Mouse (Mus musculus) fat pad, adult 2 months (tissue): ENCODE measurements around the gene Flywch1.
"Not testable (repeated sequence)": the region's sequence is repeated elsewhere in the genome, so short reads cannot be mapped to it uniquely, and the experiment has no call there.

Source experiments
- DNase-seq: peaks from one replicate; pipeline ENCODE4 v3.0.0-alpha.2; 2011; ENCODE audit warnings: low read depth, low spot score; ENCODE audit errors: extremely low read depth

Gene Flywch1

DNA sequence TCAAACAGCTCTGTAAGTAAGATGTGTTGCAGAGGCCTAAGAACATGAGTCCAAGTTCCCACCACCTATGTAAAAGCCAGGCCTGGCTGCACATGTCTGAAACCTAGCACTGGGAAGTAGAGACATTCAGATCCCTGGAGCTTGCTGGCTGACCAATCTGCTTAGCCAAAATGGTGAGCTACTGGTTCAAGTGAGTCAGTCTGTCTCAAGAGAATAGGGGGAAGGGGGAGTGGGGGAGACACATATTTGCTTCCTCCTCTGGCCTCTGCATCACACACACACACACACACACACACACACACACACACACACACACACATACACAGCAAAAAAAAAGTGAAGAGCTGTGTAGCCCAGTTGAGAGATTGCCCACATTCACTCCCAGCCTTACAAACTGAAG lies 11.9 kb upstream of the Flywch1 start:
- DNase-seq, result no peak

GRCm38 (mm10) chr17:23778447-23778846 lies 7.0 kb upstream of the Flywch1 start:
- DNase-seq, result no peak

DNA sequence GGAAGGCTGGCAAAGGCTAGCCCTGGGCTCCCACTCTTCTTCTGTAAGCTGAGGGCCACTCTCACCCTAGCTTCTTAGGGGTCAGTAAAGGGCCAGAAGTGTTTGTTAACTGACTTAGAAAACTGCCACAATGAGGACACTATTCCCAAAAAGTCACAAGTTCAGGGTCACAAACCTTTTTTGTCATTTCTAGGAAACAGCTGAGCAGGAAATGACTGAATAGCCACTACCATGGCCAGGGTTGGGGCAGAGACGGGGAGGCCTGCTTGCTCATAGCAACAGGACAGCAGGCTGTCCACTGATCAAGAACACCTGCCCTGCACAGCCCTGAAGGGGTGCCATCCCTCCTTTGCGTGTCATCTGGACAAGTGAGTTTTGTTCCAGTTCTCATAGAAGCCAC lies 5.7 kb upstream of the Flywch1 start:
- no peak for DNase-seq

- DNase-seq, result no peak
Observed at GRCm38 (mm10) chr17:23776216-23776615, 4.8 kb upstream of the Flywch1 start.

DNA sequence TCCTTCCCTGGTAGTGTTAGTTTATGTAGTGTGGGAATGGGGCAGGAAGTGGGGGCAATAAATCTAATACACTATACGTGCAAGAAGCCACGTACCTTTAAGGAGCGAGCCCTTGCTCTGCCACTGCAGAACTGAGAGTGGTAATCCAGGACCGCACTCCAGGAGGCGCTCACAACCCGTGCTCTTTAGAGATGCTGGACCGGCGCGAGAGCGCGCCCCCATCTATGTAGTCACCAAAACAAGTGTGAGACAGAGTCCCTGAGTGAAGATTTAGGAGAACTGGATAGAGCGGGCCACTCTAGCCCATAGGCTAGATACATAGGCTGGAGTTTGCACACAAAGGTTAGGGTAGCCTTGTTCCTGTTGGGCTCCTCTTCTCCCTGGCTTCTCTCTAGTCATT lies 2.7 kb upstream of the Flywch1 start:
- no peak for DNase-seq

GRCm38 (mm10) chr17:23773676-23774075 lies 2.3 kb upstream of the Flywch1 start:
- DNase-seq, result no peak

GRCm38 (mm10) chr17:23772219-23772556 lies 786 bp upstream of the Flywch1 start:
- DNase-seq, result not testable (repeated sequence)

DNA sequence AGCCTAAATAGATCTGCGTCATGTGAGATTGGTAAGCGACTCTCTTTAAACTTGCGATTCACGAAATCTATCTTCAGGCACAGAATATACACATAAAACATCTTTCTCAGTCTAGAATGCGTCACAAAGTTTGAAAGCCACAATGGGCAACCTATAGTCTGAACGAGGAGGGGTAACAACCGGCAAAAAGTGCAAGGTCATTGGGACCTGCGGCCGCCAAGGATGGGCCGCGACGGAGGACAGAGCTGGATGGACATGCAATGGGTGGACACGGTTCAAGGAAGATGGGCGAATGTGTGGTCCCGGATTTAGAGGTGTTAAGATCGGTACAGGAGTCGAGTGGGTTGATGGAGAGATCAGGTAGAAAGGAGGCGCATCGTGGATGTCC lies 512 bp downstream of the Flywch1 start:
- DNase-seq, result no peak

DNA sequence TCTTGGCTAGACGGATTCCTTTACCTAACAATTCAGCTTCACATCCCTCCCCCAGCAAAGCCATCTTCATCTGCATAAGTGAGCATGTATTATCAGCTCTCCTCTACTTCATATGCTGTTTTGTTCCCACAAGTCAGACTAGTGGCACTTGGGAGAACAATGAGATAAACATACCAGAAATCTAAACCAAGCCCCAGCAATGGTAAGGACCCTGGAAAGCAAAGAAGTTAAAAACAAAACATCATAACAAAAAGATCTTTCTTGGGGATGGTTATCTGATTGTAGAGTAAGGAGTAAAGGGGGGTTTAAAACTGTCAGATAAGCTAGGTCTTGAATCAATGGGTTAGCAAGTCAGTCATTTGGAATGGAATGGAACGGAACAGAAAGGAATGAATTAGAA lies 909 bp downstream of the Flywch1 start:
- no peak for DNase-seq

GRCm38 (mm10) chr17:23762976-23763375 lies 8.4 kb downstream of the Flywch1 start:
- DNase-seq, result no peak

GRCm38 (mm10) chr17:23761155-23761554 lies 10.2 kb downstream of the Flywch1 start:
- no peak for DNase-seq

DNA sequence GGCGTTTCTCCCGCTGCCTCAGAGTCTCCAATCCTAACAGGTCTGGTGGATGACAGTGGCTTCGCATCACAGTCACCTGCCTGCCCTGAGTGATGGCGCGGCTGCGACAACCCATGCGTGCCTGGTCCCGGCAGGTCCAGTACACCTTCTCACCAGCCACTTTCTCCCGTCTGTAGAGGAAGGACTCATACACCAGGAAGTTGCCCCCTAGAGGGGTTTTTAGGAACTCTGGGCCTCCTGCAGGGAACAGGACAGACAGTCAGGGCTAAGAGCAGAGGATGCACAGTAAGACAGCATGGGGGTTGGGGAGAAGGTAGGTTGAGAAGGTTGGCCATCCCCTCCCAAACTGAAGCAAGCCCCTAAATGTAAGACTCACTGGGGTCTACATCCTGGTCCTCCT lies 11.2 kb downstream of the Flywch1 start:
- no peak for DNase-seq

GRCm38 (mm10) chr17:23758801-23759200 lies 12.6 kb downstream of the Flywch1 start:
- DNase-seq, result no peak

DNA sequence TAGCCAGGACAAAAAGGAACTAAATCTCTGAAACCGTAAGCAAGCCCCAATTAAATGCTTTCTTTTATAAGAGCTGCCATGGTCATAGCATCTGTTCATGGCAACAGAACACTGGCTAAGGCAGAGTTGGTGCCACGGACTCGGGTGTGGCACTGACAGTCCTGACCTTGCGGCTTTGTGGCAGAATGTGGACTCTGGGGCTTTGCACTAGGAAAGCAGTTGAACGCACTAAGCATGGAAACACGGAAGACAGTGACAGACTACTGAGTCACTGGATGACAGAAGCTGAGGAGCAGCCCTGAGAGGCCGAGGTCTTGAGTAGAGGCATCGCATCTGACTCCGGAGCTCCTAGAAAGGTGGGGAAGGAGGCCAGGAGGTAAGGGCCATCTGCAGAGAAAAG lies 13.8 kb downstream of the Flywch1 start:
- no peak for DNase-seq

DNA sequence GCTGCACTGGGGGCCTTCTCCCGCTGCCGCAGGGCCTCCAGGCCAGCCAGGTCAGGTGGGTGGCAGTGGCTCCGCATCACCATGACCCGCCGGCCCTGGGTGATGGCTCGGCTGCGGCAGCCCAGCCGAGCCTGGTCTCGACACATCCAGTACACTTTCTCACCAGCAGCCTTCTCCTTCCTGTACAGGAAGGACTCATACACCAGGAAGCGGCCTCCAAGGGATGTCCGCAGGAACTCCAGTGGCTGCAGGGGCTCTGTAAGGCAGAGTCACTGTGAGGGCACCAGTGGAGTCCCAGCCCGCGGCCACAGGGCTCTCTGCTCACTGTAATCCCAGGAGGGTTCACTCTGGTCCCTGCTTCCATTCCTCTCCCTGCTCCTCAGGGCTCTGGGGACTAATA lies 15.7 kb downstream of the Flywch1 start:
- DNase-seq, result no peak

- DNase-seq, result no peak
Observed at GRCm38 (mm10) chr17:23749400-23750191, 21.8 kb downstream of the Flywch1 start.

GRCm38 (mm10) chr17:23748631-23749391 lies 22.6 kb downstream of the Flywch1 start:
- no peak for DNase-seq

- DNase-seq, result no peak
Observed at GRCm38 (mm10) chr17:23748026-23748425, 23.4 kb downstream of the Flywch1 start.

DNA sequence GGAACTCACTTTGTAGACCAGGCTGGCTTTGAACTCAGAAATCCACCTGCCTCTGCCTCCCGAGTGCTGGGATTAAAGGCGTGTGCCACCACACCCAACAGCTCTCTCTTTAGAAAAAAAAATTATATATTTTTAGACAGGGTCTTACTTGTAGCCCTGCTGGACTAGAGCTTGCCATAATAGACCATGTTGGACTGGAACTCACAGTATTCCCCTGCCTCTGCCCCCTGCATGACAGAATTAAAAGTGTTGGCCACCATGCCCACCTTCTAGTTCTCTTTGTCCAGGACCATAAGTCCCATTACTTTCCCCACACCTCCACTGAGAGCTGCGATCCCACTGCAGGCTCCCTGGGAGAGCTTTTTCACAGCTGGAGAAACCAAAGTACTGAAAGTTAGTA lies 23.9 kb downstream of the Flywch1 start:
- no peak for DNase-seq

GRCm38 (mm10) chr17:23746767-23747166 lies 24.6 kb downstream of the Flywch1 start:
- DNase-seq, result no peak

- DNase-seq, result no peak
Observed at GRCm38 (mm10) chr17:23746311-23746710, 25.1 kb downstream of the Flywch1 start.
